Mouse (Mus musculus): ENCODE results near the gene 1500009L16Rik.

The 1500009L16Rik gene

DNA sequence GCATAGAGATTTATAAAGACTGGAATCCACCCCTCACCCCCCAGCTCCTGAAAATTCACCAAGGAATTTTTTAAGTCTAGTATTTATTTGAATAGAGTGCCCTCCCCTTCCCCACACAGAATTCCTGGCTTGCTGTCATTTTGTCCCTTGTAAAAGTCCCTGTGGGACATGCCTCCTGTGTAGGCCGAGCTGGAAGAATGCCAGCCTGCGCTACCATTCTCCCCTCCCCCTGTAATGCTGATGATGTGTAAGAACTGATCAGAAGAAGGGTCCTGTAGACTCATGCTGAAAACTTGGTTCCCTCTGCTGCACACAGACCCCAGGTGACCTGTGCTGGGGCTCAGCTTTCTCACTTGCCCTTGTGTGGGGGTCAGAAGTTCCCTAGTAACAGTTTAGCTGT lies 37.9 kb downstream of the 1500009L16Rik start:
- no peak for DNase-seq (ENCODE audit: low spot score)

DNA sequence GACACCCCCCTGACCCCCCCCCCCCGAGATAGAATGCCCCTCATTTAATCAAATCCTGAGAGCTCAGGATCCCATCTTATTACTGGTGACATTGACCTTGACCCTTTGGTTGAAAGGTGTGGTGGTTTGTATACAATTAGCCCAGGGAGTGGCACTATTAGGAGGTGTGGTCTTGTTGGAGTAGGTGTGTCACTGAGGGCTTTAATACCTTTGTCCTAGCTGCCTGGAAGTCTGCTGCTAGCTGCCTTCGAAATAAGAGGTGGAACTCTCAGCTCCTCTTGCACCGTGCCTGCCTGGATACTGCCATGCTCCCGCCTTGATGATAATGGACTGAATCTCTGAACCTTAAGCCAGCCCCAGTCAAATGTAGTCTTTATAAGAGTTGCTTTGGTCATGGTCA lies 41.2 kb downstream of the 1500009L16Rik start:
- DNase-seq (ENCODE audit: low spot score): no peak

DNA sequence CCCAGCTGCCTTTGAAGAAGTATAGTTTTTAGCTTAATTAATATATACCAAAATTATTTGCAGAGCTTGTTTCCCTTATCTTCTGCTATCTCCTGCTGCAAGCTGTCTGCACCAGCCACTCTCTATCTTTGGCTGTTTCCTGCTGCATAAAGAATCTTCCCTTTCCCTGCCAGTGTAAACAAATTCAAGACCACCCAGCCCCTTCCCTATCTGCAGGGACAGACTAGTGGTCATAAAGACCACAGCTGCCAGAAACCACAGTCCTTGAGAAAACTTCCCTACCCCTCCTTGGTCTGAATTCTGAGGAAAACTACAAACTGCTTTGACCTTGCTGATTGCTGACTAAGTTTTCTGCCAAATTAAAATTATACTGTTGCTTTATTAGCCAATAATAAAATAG lies 44.2 kb downstream of the 1500009L16Rik start:
- DNase-seq (ENCODE audit: low spot score): no peak

DNA sequence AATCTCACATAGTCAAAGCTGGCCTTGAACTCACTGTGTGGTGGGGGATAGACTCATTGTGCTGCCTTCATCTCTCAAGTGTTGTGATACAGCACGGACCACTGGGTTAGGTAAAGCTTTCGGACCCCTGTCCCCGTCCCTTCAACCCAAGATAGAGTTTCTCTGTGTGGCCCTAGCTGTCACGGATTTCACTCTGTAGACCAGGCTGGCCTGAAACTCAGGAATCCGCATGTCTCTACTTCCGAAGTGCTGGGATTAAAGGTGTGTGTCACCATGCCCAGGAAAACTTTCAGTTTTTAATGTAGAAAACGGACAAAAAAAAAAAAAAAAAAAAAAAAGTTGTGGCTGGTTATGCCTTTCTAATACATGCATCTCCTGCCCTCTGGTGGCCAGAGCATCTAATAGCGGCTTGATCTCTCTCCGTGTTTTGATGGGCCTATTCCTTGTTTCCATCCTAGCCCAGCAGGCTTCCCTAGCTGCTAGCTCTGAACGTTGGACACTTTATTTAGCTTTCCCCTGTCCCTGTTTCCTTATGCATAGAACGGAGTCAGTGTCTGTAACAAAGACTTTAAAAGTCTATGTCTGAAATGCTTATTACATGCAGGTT lies 53.7 kb downstream of the 1500009L16Rik start:
- DNase-seq (ENCODE audit: low spot score): peak; percentile 90

DNA sequence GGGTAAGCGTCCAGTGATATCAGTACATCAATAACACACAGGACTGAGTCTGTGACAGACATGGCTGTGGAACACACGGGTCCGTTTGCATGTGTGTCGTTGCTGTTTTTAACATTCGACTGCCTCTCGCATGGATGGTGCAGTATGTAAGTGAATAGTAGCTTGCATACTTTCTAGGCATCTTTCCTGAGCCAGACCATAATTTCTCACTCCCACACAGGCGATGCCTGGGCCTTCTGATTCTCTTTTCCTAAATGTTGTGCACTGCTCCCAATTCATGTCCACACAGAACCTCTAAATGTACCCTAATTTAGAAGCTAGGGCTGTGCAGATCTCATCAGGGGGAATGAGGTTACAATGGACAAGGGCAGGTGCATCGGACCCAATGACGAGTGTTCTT lies 54.6 kb downstream of the 1500009L16Rik start:
- no peak for DNase-seq (ENCODE audit: low spot score)

DNA sequence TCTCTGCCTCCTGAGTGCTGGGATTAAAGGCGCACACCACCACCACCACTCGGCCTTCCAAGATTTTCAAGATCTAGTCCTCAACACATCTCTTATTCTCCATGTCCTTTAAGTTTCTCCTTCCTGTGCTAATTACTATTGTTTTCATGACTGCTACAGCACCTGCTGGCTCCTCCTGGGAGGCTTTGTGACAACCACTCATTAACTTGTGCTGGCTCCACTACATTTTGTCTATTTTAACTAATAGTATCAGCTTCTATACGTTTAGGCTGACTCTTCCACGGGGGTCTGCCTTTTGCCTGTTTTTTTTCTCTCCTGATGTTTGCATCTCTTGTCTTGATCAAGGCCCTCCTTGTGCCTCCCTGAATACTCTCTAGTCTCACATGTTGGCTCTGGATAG lies 59.2 kb downstream of the 1500009L16Rik start:
- no peak for DNase-seq (ENCODE audit: low spot score)

DNA sequence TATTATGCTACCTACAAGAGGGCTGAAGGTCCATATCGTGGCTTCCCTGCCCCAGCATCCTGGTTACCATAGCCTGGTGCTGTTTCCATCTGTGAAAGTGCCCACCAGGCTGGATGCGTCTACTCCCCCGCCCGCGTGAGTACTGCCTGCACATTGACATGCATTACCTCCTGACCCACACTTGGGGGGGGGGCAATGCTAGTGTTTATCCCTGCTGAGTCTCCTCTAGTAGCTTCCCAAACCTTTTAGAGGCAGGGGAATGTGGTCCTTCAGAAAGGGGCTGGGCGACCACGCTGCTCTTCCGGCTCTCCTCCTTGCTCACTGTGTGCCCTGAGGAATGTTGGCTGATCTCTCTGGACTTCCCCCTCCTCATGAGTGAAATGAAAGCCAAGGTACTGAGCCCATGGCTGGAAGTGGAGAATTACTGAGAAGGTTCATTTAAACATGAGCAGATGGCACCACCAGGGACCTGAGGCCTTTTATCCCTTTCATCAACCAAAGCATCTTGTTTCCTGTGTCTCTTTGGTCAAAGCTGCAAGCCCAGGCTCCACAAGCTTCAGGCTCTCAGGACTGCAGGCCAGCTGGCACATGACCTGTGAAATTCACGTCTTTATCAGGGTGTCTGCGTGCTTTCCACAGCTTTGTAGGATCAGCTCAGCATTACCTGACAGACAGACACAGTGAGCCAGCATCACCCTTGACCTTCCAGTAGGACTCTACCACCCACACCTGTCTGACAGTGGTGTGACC lies 59.9 kb downstream of the 1500009L16Rik start:
- DNase-seq (ENCODE audit: low spot score): no peak

DNA sequence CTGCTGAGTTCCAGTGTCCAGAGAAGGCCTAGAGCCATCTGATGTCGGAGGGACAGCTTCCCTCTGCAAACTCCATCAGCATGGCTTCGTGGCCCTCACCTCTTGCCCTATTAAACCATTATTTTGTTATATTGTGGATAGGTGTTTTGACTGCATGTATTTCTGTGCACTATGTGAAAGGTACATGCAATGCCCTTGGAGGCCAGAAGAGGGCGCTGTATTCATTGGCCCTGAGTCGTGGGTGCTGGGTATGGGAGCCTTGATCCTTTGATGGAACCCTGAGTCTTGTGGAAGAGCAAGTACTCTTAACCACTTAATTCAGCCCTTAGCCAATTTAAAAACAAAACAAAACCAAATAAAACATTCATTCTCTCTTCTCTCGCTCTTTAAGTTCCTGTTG lies 62.3 kb downstream of the 1500009L16Rik start:
- peak; percentile 17 for DNase-seq (ENCODE audit: low spot score)

DNA sequence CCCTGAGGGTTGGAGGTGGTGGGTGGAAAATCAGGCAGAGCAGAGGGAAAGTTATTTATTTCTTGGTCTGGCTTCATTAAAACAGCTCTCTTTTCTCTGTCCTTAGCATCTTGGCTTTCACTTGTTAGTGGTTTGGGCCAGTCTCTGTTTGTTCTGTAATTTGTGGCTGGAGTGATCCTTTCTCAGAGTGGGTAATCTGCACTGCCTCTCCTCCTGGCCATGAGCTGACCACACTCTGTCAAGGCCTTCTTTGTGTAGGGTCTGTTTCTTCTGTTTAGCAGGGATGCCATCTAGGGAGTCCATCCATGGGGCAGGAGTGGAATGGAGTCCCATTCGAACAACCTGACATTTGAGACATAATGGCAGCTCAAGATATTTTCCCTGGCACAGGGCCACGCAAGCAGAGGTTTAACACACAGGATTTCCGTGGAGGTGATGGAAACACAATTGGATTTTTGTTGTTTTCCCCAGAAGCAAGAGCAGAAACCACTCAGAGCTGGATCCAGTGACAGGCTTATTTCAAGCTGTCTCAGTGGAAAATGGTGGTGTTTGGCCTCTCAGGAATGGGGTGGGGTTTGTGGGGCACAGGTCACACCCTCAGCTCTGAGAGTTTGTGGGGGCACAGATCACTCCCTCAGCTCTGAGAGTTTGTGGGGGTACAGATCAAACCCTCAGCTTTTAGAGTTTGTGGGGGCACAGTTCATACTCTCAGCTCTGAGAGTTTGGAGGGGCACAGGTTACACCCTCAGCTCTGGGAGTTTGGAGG lies 63.1 kb downstream of the 1500009L16Rik start:
- DNase-seq (ENCODE audit: low spot score): no peak

DNA sequence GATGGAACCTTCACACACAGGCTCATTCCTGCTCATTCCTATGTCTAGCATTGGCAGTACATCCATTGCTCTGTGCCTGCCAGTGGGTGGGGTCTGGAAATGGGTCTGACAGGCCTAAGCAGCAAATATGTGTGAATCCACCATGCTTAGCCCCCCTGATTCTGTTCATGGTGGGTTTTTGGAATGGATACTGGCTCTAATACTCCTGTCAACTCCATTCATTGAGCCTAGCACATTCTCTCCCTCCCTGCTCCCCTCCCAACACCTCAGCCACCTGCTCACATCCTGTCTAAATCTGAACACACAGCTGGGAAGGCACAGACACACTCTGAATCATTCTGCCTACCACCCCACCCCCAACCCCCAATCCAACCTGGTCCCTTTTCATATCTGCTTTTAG lies 72.4 kb downstream of the 1500009L16Rik start:
- DNase-seq (ENCODE audit: low spot score): no peak

DNA sequence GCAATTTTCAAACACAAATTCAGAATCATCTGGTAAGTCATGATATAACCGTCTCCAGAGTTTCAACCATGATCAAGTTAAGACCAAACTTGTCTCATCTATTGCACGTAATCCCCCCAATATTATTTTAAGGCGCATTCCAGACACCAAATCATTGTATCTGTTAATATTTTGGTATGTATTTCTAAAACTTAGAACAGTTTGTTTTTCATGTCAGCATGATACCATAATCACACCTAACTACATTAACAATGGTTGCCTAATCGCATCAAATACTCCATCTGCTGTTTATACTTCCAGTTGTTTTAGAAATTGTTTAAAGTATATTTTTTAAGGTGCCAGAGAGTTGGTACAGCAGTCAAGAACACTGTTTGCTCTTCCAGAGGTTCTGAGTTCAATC lies 72.8 kb downstream of the 1500009L16Rik start:
- DNase-seq (ENCODE audit: low spot score): no peak

DNA sequence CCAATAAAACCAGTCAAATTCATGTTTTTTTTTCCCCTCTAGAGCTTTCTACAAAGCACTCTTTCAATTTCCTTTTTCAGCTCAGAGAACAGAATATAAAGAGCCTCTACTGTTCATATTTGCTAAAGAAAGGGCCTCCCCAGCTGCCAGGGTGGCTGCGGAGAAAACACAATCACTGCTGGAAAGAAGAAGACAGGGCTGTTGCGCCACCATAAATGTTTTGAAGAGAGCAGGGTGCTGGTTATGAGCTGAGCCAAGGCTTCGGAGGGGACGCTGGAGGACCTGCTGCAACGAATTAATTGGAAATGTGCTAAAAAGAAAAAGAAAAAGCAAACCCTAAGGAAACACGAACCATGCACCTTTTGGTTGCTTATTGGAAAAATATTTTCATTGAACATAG lies 81.4 kb downstream of the 1500009L16Rik start:
- DNase-seq (ENCODE audit: low spot score): no peak

DNA sequence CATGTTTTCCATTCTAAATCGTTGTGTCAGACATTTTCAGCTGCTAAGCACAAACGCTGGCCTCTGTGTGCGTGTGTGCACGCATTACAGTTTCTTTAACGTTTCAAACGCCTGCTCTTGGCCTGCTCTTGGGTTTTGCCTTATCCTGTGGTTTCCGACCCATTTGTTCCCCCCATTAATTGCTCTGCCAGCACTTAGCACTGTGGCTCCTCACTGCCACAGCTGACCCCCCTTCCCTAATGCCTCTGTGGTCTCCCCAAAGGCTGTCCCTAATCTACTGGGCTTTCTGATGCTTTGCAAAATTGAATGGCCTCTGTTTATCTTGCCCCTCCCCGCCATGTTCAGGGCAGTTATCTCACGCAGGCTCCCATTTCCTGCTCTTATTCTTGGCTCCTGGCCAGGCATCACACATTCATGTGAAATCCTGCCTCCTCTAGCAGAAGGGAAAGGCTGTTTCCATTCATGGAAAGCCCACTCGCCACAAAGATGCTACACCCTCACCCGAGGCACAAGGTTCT lies 82.6 kb downstream of the 1500009L16Rik start:
- no peak for DNase-seq (ENCODE audit: low spot score)

DNA sequence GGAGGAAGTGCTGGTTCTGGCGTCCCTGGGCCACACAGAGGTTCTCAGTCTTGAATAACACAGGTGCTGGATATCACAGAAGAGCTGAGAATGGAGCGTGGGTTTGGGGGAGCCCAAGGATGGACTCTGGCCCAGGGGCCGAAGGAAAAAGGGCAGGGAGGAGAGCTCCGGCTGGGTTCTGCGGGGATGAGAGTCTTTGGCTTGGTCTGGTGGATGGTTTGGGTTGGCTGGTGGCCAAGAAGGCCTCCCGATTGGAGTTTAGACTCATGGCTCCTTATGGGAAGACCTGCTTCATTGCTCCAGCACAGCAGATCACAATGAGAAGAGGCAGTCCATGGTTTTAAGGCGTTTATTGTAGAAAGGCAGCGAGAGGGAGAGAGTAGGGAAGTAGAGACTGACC lies 84.6 kb downstream of the 1500009L16Rik start:
- no peak for DNase-seq (ENCODE audit: low spot score)

Measured in adipocyte (in vitro differentiated cells).